ENCODE assay signal across 24 mouse cellular contexts in the genomic region with DNA sequence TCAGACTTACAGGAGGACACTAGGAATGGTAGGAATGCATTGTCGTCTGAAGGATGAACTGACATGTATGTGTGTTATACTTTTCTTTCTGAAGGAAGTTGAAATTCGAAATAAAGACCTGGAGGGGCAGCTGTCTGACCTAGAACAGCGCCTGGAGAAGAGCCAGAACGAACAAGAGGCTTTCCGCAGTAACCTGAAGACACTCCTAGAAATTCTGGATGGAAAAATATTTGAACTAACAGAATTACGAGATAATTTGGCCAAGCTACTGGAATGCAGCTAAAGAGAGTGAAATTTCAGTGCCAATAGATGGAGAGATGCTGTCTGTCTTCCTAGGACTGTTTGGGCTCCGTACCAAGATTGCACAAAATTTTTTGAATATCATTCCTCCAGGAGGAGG.
"Had no signal": no experiment of that assay in that cellular context is flagged by ENCODE, and none has a peak within 500 bp of the region (broad histone marks: within the 10 kb centered on the region; RNA-seq: fewer than 3 reads in every experiment).

No protein-coding gene starts in this region.

- H3K27ac ChIP-seq: hindbrain, embryonic 13.5 days; hindbrain, embryonic 15.5 days; hindbrain, postnatal 0 days; kidney, embryonic 15.5 days; kidney, postnatal 0 days; limb, embryonic 13.5 days; limb, embryonic 15.5 days; liver, embryonic 12.5 days; liver, embryonic 14.5 days had no signal

- H3K4me1 ChIP-seq: hindbrain, embryonic 13.5 days; hindbrain, embryonic 15.5 days; kidney, embryonic 15.5 days; limb, embryonic 13.5 days; limb, embryonic 15.5 days had no signal

- H3K9ac ChIP-seq: heart, embryonic 12.5 days; hindbrain, embryonic 13.5 days; hindbrain, embryonic 15.5 days; kidney, embryonic 15.5 days; limb, embryonic 13.5 days; limb, embryonic 15.5 days; liver, embryonic 12.5 days; liver, embryonic 14.5 days had no signal

- H3K27me3 ChIP-seq: heart, embryonic 12.5 days; hindbrain, embryonic 13.5 days; hindbrain, embryonic 15.5 days; kidney, embryonic 15.5 days; limb, embryonic 13.5 days; limb, embryonic 15.5 days; liver, embryonic 12.5 days had no signal

- DNase-seq: gastrocnemius, postnatal 14 days; gastrocnemius, postnatal 36 days; heart, adult 11 months; heart, postnatal 14 days; heart, postnatal 36 days; kidney, adult 11 months; kidney, adult 2 months; kidney, adult 9 months; kidney, postnatal 14 days; kidney, postnatal 36 days; layer of hippocampus, adult 9-11 months; layer of hippocampus, postnatal 36 days; left cerebral cortex, postnatal 4 days had no signal

- H3K9me3 ChIP-seq: heart, embryonic 12.5 days; hindbrain, embryonic 13.5 days; hindbrain, embryonic 15.5 days; limb, embryonic 15.5 days had no signal

- H3K4me3 ChIP-seq: heart, embryonic 12.5 days; hindbrain, embryonic 13.5 days; hindbrain, embryonic 15.5 days; kidney, embryonic 15.5 days; limb, embryonic 13.5 days; limb, embryonic 15.5 days; liver, embryonic 12.5 days had no signal

- ATAC-seq: hindbrain, postnatal 0 days; intestine, embryonic 16.5 days; liver, embryonic 12.5 days had no signal

- H3K4me2 ChIP-seq: heart, embryonic 12.5 days; hindbrain, embryonic 13.5 days; hindbrain, embryonic 15.5 days; kidney, embryonic 15.5 days; limb, embryonic 13.5 days; limb, embryonic 15.5 days; liver, embryonic 12.5 days had no signal
